Mouse (Mus musculus): ENCODE results near the gene Nmrk2. TPM values are rescaled to one million over a fixed set of nuclear protein-coding genes. Genes with fewer than 3 reads are reported as not detected.

Gene Nmrk2
- total RNA-seq (2014; rRNA removed) (0.31 and 0.58 TPM in 2 replicates), polyA plus RNA-seq (2015; fragmentation: Nextera tagmentation; extraction: Ambion mirVana) (0.15 and 0.25 TPM in 2 replicates)

DNA sequence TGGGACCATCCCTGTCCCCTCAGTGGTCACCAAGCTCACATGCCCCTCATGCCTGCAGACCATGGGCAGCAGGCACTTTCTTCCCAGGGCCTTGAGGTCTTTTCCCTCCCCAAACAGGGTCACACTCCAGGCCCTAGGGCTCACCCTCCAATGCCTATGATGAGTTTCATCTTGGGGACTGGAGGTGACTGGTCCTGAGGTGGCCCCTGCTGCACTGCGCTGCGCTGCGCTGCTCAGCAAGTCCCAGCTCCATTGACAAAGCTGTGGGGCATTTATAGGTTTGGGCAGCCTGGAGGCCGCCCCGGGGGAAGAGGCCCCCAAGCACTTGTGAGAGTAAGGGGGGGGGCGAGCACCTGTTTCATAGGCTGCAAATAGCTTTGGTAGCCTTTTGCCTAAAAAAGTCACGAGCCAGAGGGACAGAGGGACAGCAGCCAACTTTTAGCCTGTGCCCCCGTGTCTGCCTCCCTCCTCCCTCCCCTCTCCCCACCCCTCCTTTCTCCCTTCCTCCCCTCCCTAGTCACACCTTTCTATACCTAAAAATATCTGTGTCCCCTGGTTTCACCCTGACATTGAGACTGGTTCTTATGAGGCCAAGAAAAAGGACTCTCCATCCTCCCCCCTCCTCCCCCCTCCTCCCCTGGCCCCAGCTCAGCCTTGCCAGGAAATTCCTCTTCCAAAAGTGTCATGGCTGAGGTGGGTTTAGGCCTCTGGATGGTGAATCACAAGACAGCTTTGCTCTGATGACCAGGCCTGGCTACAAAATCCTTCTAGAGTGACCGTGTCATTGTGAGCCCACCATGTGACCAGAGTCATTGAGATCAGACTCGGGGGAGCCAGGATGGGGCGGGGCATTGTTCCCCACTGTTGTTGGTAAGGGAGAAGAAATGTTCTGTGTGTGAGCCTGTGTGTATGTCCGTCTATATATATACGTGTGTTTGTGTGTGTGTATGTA is at the start of gene Nmrk2:
TSS of gene Nmrk2 (minus strand) at position 245 of the 952 bp plus-strand sequence.
- WGBS = 57% methylated on average over 13 of the region's 13 CpGs
- Histone ChIP-seq H3K9ac (replicated peaks; ENCODE audit: low read length) (no peak within 1 kb of the TSS), H3K9me3 (ENCODE audit: low read length) (no peaks in the 10 kb centered on the region), H3K36me3 (ENCODE audit: insufficient read depth, low read length) (no peaks in the 10 kb centered on the region), H3K27ac (no peak within 1 kb of the TSS; the same call in 1 of the 2 replicates), H3K4me2 (ENCODE audit: low read depth, low read length) (no peak within 1 kb of the TSS), H3K4me1 (ENCODE audit: insufficient read depth, low read length) (no peaks in the 10 kb centered on the region), H3K4me3 (ENCODE audit: low read length) (no peak within 1 kb of the TSS), H3K27me3 (ENCODE audit: insufficient read depth, low read length) (no peaks in the 10 kb centered on the region)
- ATAC-seq (no peak), DNase-seq (ENCODE audit: low spot score) (no peak)
- no peak for TF ChIP-seq CTCF (IDR thresholded peaks at IDR 0.05; ENCODE audit: low read depth)

DNA sequence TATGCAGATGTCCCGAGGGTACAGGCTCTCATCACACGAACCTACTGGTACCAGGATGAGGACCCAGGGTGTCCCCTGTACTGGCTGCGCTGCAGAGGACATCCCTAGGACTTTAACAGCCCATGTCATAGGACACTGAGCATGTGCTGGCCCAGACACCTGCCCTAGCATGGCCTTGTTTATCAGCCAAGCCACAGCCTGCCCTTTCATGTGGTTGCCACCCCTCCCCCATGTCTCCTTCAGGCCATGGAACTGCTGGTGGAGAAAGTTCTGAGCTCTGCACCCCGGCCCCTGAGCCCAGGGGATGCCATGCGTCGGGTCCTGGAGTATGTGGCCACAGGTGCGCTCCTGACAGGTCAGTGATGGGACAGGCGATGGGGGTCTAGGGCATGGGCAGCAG is 47.6 kb upstream of the Nmrk2 start:
- WGBS = 81% methylated on average over 8 of the region's 8 CpGs
- Histone ChIP-seq H3K36me3 (ENCODE audit: insufficient read depth, low read length) (peaks cover 10% of the 10 kb centered on the region; the same call in 1 of the 2 replicates), H3K27me3 (ENCODE audit: insufficient read depth, low read length) (no peaks in the 10 kb centered on the region), H3K9ac (replicated peaks; ENCODE audit: low read length) (no peak overlapping the region), H3K9me3 (ENCODE audit: low read length) (no peaks in the 10 kb centered on the region), H3K4me2 (ENCODE audit: low read depth, low read length) (no peak overlapping the region), H3K27ac (no peak overlapping the region), H3K4me1 (ENCODE audit: insufficient read depth, low read length) (no peaks in the 10 kb centered on the region), H3K4me3 (ENCODE audit: low read length) (no peak overlapping the region)
- DNase-seq (ENCODE audit: low spot score) (no peak), ATAC-seq (no peak)
- TF ChIP-seq CTCF (IDR thresholded peaks at IDR 0.05; ENCODE audit: low read depth) = no peak

DNA sequence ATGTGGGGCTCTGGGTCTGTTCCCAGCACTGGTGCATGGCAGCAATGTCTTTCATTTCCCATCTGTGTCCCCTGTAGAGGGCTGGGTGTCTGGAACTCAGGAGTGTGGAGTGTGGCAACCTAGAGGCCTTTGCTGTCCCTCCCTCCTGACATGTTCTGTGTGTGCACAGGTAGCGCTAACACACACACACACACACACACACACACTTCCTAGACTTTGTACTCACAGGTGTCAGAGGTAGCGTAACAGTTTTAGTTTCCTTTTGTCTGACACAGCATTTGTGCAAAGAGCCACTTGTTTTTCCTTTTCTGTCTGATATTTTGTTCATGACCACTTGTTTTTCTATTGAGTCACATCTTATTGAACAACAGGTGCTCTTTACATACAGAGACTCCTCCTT is 46.0 kb upstream of the Nmrk2 start:
- WGBS = 92% methylated on average over 2 of the region's 2 CpGs
- ATAC-seq = no peak
- H3K27me3 ChIP-seq (ENCODE audit: insufficient read depth, low read length) = no peaks in the 10 kb centered on the region

DNA sequence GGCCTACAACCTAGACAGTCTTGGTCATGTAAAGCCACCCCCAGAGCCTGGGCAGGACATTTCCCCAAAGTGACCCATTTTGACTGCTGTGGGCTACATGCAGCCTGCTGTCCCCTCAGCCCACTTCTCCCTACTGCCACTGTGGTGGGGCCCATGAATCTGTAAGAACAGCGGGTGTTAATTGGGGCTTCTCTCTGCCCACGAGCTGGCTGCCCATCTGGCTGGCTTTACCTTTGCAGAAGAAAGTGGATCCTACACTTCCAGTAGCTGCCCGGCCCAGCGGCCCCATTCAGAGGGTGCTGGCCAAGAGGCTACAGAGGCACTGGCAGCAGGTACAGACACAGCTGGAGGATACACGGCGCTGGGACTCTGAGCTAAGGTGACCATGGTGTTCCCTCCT is 43.3 kb upstream of the Nmrk2 start:
- Histone ChIP-seq H3K9me3 (ENCODE audit: low read length) (no peaks in the 10 kb centered on the region), H3K9ac (replicated peaks; ENCODE audit: low read length) (no peak overlapping the region), H3K36me3 (ENCODE audit: insufficient read depth, low read length) (0 out of 2 replicates have a peak, but pooled peaks cover 6% of the 10 kb centered on the region), H3K4me2 (ENCODE audit: low read depth, low read length) (no peak overlapping the region), H3K4me1 (ENCODE audit: insufficient read depth, low read length) (no peaks in the 10 kb centered on the region), H3K27ac (no peak overlapping the region), H3K27me3 (ENCODE audit: insufficient read depth, low read length) (no peaks in the 10 kb centered on the region), H3K4me3 (ENCODE audit: low read length) (no peak overlapping the region)
- DNase-seq (ENCODE audit: low spot score) (no peak), ATAC-seq (no peak)
- WGBS = 88% methylated on average over 6 of the region's 6 CpGs
- no peak for TF ChIP-seq CTCF (IDR thresholded peaks at IDR 0.05; ENCODE audit: low read depth)

More for the DNA sequence above, 46.0 kb upstream of the Nmrk2 start:
- Histone ChIP-seq H3K27ac (no peak overlapping the region), H3K36me3 (ENCODE audit: insufficient read depth, low read length) (peaks cover 10% of the 10 kb centered on the region; the same call in 1 of the 2 replicates), H3K4me1 (ENCODE audit: insufficient read depth, low read length) (no peaks in the 10 kb centered on the region), H3K9me3 (ENCODE audit: low read length) (no peaks in the 10 kb centered on the region), H3K4me3 (ENCODE audit: low read length) (no peak overlapping the region), H3K9ac (replicated peaks; ENCODE audit: low read length) (no peak overlapping the region), H3K4me2 (ENCODE audit: low read depth, low read length) (no peak overlapping the region)
- DNase-seq (ENCODE audit: low spot score) = no peak
- no peak for TF ChIP-seq CTCF (IDR thresholded peaks at IDR 0.05; ENCODE audit: low read depth)

DNA sequence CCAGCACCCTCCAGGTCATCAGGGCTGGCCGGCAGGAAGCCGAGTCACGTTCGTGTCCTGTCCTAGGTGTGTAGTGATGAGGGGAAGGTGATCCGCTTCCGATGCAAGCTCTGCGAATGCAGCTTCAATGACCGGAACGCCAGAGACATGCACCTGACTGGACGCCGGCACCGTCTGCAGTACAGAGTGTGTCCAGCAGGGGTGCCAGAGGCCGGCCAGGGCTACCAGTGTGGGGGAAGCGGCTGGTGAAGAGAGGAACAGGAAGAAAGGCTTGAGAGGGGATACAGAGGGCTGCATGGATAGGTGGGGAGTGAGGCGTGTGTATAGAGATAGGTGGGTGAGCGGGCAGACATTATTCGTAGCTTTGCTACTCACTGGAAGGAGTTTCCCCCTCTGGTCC is 42.7 kb upstream of the Nmrk2 start:
- no peaks in the 10 kb centered on the region for H3K9me3 ChIP-seq (ENCODE audit: low read length)
- H3K4me2 ChIP-seq (ENCODE audit: low read depth, low read length) = no peak overlapping the region
- DNase-seq (ENCODE audit: low spot score) = peak; percentile 77
- H3K27me3 ChIP-seq (ENCODE audit: insufficient read depth, low read length) = no peaks in the 10 kb centered on the region
- H3K4me1 ChIP-seq (ENCODE audit: insufficient read depth, low read length) = no peaks in the 10 kb centered on the region
- 7% methylated on average over 17 of the region's 17 CpGs for WGBS
- H3K27ac ChIP-seq = no peak overlapping the region
- H3K36me3 ChIP-seq (ENCODE audit: insufficient read depth, low read length) = 0 out of 2 replicates have a peak, but pooled peaks cover 4% of the 10 kb centered on the region
- peak; percentile 99 for TF ChIP-seq CTCF (IDR thresholded peaks at IDR 0.05; ENCODE audit: low read depth)
- H3K9ac ChIP-seq (replicated peaks; ENCODE audit: low read length) = no peak overlapping the region
- no peak overlapping the region for H3K4me3 ChIP-seq (ENCODE audit: low read length)
- ATAC-seq = peak; percentile 67

DNA sequence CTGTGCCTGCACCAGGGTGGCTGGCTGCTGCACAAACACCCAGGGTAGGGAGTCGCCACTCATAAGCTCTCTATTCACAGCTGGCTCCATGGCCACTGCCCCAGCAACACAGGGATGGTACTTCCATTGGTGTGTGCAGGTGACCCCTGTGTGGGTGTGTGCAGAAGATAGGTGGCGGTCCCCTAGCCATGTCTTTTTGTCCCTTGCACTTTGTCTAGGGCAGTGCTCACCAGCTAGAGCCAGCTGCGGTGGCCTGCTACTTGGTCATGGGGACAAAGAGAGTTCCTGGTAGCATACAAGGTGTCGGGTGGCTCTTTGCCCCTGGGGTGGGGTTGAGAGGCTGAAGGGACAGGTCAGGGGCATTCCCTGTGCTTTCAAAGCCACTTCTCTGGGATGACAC is 42.3 kb upstream of the Nmrk2 start:
- no peak overlapping the region for H3K27ac ChIP-seq
- no peaks in the 10 kb centered on the region for H3K9me3 ChIP-seq (ENCODE audit: low read length)
- 75% methylated on average over 4 of the region's 4 CpGs for WGBS
- DNase-seq (ENCODE audit: low spot score) = no peak
- no peak overlapping the region for H3K4me2 ChIP-seq (ENCODE audit: low read depth, low read length)
- no peak overlapping the region for H3K9ac ChIP-seq (replicated peaks; ENCODE audit: low read length)
- H3K36me3 ChIP-seq (ENCODE audit: insufficient read depth, low read length) = 0 out of 2 replicates have a peak, but pooled peaks cover 4% of the 10 kb centered on the region
- no peak; the same call in 1 of the 2 replicates for ATAC-seq
- H3K4me1 ChIP-seq (ENCODE audit: insufficient read depth, low read length) = no peaks in the 10 kb centered on the region
- TF ChIP-seq CTCF (IDR thresholded peaks at IDR 0.05; ENCODE audit: low read depth) = no peak
- H3K27me3 ChIP-seq (ENCODE audit: insufficient read depth, low read length) = no peaks in the 10 kb centered on the region
- H3K4me3 ChIP-seq (ENCODE audit: low read length) = no peak overlapping the region

Data from hindbrain, postnatal 0 days (tissue).